Mouse (Mus musculus) left cerebral cortex, adult 18-20 months (tissue): ENCODE results near the gene Rab5c. TPM values are rescaled to one million over a fixed set of nuclear protein-coding genes. Genes with fewer than 3 reads are reported as not detected.

Experiments used
- DNase-seq, 2 experiments: peaks; one replicate each; pipeline ENCODE4 v3.0.0; 2021 to 2022; ENCODE audit warnings: low spot score in 2 of 2, mixed read lengths in 1 of 2
- total RNA-seq, 2 experiments: library from RNA; stranded (reverse); gene quantifications; 2 replicates each; pipeline ENCODE4 v1.2.3; 2021

Rab5c gene
- total RNA-seq, 2 experiments from 2014 or later = 152 to 162 TPM

DNA sequence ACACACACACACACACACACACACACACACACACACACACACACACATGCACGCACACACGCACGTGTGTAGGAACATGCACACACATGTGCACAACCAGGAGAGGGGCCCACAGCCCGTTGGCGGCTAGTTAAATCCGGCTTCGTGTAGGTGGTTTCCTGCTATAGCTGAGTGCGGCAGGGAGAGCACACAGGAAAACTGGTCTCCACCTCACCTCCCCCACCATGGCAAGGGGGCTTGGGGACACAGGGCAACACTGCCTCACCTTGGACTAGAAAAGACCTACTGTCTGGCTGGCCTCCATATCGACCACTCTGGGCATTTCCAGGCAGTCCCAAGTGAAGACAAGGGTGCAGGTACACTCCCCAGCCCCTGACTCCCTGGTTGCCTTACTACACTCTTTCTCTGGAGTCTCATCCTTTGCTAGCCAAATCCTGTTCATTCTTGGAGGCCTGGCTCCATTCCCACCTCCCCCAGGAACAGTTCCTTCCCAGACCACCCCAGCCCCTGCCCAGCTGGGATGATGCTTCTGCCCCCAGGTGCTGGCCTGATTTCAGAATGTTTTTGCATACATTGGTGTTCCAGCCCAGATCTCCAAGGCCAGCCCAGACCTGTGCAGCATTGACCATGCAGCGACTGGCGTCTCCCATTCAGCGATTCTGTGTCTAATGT, 16.1 kb upstream of the Rab5c start:
- DNase-seq = peak; percentile 66 to 81

DNA sequence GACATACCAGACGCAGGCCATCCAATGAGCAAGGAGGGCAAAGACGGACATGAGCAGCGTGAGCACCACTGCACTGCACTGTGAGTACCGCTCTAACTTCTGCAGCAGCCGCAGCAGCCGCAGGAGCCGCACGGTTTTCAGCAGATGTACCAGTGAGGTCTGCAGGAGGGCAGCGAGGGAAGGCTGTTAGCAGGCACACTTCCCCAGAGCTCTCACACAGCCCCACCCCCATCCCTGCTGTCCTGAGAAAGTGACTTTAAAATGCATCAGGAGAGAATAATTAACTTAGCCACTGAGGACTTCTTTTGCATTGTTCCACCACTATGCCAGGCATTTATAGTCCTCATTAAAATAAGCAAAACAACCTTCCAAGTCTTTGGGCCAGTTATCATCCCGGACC, 14.3 kb upstream of the Rab5c start:
- peak in 1 of 2 experiments; percentile 37 for DNase-seq

DNA sequence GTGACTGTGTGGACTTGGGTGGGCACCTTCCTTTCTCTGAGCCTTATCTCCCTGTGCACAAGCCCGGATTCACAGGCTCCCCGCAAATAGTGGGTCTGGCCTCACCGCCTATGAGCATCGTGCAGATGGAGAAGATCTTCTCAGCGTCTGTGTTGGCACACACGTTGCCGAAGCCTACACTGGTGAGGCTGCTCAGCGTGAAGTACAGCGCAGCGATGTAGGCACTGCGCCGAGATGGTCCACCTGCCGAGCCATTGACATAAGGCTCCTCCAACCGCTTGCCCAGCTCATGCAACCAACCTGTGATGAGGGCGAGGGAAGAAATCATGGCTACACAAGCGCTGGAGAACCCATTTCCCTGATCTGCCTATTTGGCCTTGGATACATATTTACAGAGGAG, 12.1 kb upstream of the Rab5c start:
- no peak for DNase-seq

DNA sequence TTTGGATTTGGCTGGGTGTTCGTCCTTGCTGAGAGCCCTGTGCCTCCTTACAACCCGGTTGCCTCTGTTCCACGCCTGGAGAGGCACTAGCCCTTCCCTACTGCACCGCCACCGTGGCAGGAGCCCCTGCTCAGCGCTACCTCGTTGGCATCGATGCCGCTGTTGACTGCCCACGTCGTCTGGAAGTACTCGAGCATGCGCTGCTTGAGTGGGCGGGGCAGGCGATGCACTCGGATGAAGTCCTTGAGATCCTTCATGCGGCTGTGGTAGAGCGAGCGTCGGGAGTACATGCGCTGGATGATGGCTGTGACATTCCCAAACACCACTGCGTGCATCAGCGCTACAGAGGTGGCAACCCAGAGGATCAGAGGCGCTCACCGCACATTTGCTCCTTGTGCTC, 11.5 kb upstream of the Rab5c start:
- DNase-seq = peak; percentile 71 to 80

DNA sequence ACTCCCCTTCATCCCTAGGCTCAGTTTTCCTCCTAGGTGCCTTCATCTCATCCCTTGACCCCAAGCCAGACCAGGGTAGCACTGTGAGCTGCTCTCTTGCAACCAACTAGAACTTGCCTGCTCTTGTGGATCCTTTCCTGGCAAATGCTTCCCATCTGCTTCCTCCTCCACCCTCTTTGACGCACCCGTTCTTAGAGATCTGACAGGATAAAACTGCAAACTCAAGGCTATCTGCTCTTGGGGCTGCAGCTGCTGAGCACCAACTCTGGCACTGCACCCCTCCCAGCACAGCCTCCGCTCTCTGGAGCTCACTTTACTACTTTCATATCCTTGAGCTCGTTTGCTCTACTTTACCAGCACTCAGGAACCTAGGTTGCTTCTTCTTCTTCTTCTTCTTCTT, 10.6 kb upstream of the Rab5c start:
- DNase-seq = peak in 1 of 2 experiments; percentile 45

DNA sequence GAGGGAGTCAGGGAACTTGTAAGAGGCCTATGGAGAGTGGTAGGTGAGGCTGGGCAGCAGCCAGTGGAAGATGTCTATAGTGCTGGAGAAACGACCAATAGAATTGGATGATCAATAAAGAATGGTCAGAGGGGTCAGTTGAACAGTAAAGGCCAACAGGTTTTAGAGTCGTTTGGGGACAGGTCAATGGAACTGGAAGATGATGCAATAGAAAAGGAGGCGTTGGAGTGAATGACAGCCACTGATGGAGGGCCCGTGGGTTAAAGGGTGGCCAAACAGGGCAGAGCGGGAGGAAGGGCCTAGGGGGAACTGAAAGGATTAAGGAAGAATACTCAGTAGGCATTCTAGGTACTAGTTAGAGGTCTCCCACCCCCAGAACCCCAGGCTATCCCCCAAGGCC, 9.1 kb upstream of the Rab5c start:
- DNase-seq = no peak

DNA sequence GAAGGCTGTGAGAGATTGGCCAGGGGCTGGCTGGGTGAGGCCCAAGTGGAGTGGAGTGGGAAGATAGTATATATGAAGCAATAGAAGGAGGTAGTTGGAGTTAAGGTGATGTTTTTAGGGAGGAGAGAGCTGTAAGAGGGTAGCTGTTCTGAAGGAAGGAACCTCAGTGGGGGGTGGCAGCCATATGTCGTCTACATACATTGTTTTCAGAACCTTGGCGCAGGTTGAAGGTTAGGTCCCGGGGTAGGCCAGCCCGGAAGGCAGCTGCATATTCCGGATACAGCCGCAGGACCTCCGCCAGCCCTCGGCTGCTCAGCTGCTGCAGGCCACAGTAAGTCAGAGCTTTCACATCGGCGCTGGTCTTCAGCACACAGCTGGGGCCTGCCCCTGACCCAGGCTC, 8.5 kb upstream of the Rab5c start:
- DNase-seq = no peak

DNA sequence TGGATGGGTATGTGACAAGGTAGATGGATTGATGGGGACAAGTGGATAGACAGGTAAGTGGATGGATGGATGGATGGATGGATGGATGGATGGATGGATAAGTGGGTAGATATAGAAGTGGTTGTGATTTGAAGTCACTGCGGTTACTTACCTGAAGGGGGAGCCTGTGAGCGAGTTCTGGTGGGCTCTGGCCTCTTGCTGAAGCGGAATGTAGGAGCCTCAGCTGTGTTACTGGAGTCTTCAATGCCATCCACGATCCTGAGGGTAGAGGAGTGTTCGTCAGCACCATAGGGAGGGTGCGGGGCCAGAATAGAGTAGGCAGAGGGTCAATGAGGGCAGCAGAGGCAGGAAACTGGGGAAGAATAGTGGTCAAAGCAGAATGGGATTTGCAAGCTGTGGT, 7.1 kb upstream of the Rab5c start:
- peak; percentile 61 to 64 for DNase-seq

DNA sequence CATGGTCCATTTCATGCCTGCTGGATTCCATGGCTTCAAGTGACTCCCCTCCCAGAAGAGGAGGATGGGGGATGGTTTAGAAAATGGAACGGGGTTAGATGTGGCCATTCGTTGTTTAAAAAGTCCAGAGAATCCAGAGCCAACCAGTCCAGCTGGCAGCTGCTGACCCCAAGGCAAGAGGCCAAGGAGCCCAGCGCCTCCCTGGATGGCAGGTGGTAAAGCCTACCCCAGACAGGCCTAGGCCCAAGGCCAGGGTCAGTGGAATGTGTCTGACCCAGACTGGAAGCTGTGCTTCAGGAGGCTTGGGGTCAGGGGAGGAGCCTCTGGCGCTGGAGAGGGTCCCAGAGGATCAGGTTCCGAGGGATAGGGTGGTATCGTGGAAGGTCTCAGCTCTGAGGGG, 3.3 kb upstream of the Rab5c start:
- no peak for DNase-seq

DNA sequence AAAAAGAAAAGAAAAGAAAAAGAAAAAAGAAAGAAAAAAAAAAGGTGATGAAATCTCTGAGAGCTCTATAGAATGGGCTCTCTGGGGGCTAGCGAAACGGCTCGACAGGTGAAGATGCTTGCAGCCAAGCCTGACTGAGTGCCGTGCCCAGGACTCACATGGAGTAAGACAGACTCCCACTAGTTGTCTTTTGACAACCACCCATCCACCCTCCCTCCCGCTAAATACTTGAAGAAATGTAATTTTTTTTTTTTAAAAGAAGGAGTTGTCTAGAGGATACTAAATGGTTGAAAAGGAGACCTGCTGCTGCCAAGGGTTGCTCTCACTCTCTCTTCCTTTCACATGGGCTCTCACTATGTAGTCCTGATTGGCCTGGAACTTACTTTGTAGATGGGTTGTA, 734 bp upstream of the Rab5c start:
- DNase-seq = no peak

DNA sequence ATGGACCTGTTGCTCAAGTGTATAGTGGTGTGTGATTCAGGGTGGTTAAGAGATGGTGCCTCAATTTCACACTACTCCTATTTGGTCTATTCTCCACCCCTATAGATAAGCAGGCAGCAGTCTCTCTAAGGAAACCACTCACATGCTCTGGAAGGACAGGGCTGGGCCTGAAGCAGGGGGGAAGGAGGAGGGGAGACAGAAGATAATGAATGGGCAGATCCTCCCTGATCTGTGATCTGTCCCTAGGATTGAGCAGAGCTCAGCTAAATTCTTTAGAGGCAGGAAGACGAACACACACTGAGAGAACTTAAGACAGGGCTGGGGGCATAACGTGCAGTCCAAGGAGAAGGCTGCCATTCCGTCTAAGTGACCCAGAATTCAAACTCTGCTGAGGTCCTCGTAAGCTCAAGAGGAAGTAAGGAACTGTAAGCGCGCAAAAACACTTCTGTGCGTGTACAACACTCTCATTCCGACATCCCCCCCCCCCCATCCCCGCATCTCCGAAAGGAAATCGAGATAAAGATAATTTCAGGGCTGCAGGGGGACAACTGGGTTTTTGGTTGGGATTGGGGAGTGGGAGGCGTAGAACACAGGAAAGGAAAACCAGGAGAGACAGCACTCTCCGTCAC, 796 bp downstream of the Rab5c start:
- no peak for DNase-seq

DNA sequence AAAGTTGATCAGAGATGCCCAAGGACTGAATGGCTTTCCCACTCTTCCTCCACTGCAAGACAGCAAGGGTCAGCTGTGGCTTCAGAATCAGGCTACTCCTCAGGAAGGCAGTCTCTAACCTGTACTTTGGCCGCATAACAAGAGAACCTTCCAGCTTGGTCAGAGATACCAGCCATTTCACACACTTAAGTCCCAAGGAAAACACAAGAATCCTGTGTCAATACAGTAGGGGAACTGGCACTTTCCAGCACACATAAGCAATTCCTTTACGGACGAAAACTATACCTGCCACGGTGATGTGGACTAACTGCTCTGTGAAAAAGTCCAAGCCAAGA, 1.3 kb downstream of the Rab5c start:
- DNase-seq = no peak

DNA sequence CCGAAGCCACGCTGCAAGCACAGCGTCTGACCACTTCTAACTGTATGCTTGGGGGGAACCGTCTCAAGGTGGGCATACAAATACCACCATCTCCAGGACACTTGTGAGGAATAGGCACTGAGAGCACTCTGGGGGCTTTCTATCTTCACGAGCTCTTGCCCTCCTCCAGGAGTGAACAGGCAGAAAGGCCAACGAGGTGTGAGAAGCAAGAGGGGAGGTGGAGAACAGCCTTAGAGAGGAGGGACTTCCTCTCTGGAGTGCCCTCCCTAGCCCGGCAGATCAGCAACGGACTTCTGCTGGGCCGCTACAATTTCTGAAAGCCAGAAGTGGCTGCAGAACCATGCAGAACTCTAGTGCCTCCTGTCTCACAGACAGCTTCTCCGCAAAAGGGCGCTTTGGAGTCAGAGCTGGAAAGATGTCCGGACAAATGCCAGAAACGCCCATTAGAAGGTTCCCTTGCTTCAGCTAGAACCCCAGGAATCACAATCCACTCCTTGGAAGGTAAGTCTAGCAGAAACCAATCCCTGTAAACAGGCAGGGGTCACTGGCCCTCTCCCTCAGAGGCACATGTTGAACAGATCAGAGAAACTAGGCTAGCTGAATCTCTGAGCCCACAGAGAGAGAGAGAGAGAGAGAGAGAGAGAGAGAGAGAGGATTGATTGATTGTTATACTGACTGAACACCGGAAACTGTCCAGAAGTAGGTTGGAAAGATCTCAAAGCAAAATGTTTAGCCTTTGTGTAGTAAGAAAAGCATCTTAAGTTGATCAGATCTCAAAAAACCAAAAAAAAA, 1.9 kb downstream of the Rab5c start:
- DNase-seq = no peak

DNA sequence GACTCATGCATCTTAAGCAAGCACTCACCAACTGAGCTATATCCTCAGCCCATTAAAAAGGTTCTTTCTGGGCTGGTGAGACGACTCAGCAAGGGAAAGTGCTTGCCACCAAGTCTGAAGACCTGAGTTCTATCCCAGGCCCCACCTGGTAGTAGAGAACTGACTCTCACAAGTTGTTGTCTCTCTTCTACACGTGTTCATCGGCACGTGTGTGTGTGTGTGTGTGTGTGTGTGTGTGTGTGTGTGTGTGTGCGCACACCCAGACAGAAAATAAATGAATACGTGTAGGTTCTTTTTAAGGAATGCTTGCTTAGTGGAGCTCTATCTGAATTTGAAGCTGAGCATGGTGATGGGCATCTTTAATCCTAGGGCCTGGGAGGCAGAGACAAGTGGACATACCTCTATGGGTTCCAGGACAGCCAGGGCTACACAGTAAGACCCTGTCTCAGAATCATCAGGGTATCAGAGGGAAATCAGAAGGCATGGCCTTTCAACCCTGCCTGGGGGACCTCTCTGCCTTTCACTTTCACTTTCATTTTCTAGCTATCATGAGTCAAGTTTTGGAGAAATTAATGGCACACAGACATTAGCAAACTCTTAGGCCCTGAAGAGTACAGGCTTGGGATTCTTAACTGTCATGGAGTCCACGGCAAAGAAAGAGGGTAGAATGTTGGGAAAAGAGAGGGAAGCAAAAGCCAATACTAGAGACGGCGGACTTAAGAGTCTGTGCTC, 2.7 kb downstream of the Rab5c start:
- DNase-seq = no peak

DNA sequence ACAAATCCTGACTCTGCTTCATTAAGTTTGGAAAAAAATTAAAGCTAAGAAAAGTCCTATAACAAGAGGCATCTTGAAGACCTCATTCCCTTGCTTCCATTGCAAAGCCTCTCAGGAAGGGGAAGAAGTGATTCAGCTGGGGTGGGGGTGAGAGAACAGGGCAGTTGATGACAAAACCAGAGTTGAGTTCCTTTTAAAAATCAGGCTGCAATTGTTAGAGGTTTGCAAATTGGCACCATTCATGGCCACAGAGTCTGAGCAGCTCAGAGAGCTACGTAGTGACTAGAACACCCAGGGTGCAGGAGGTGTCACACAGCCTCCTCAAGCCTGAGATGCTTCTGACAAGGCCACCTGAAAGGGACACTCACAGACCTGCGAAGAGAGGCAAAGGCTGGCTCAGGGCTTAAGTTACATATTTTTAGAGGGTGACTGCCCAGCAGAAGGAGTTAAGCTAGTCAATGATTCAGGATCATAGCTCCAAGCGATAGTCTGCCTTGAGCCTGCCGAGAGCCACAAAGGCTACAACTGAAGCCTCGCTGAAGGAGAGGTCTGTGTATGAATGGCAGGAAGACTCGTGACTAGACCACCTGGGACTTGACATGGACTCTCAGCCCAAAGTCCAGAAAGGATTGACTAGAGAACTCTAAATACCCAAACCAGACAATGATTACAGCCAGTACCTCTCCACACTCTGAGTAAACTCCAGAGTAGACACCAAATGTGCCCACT, 7.4 kb downstream of the Rab5c start:
- no peak for DNase-seq

DNA sequence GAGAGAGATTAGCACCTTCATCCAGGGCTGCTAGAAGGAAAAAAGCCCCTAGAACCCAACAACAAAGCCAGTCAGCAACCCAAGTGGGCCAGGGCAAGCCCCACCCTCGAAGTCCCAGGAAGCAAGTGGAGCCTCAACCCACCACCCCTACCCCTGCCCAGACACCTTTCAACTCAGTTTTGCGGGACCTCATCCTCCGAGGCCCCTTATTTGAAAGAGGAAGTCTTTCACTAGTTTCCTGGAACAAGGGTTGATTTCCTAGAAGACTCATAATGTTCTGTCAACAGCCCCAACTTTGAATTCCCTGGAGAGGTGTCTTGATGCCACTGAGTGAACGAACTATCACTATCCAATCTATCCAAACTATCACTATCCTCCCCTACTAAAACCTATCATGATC, 8.0 kb downstream of the Rab5c start:
- no peak for DNase-seq

DNA sequence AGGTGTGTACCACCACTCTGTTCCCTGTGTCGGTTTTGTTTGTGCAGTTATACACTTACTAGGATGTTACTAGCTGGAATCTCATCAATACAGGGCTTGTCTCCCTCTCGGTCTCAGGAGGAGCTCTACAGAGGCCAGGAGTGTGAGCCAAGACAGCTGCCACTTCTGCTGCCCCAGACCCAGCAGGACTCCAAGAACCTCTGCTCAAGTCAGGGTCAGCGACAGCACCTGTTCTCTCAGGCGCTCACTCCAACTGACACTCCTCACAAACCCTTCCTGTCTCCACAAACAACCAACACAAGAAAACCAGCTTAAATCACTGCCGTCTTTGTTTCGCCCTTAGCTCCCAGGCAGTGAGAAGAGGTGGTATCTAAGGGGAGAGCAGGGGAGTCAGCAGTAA, 9.4 kb downstream of the Rab5c start:
- no peak for DNase-seq

DNA sequence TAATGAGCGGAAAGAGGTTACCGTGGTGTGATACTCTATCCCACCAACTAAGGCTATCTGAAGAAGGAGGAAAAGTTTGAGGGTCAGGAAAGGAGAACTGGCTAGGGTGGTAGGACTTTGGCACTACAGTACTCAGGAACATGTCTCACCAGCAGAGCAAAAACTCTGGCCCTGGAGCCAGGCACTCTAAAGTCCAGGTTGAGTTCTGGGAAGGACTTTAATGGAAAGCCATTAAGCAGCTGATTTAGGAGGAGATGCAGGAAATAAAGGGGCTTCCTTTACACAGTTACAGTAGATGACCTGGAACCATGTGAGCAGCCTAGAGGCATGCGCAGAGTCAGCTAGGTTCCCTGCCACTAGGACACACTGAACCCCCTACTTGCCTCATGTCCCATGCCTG, 10.8 kb downstream of the Rab5c start:
- DNase-seq = no peak

DNA sequence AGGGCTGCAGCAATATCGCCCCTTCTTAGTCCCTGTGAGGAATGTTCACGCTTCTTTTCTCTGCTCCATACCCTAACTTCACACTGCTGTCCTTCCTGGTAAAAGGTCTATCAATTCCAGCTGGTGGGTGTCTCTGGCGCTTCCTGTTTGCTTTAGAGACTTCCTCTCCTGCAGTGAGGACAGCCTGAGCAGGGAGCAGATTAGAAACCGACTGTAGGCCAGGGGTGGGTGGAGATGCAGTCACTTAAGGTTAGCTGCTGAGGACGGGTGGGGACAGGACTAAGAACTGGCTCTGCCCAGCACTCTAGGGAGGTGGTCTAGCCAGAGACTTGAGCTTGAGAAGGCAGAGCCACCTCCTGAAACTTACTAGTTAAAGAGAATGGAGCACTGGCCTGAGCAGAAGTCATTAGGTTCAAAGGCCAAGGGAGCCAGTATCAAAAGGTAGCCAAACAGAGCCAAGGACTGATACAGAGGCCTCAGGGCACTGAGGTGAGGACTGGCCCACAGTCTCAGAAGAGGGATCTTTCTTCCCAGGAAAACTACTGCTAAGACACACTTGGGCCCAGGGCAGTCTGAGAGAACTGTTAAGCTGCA, 13.0 kb downstream of the Rab5c start:
- no peak for DNase-seq

DNA sequence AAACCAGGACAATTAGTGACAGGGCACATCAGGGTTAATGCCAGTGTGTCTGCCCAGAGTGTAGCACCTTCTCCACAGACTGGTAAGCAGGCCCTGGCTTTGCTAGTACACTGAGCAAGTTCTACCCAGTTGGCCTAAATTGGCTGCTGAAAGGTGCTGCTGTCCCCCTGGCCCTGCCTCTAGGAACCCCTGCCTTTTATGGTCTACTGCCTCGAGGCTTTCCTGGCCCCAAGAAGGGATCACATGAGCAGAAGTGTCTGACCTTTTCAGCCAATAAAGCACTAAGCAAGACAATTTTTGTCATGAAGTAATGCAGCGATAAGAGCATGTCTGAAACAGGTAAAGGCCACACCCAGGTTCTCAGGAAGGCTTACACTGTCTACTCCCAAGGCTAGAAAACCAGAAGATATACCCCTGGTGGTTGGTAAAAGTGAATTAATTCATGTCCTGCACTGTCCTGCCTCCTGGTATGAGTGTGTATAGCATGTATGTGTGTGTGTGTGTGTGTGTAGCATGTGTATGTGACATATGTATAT, 15.5 kb downstream of the Rab5c start:
- no peak for DNase-seq
